Mouse (Mus musculus): ENCODE measurements around the gene Tfap2e. TPM values are rescaled to one million over a fixed set of nuclear protein-coding genes. Genes with fewer than 3 reads are reported as not detected.
A peak's percentile ranks its signal among the peaks of the same experiment; 100 is the strongest.

Gene Tfap2e
- total and polyA plus RNA-seq, 2 experiments from 2014 or later, result 0.15 TPM; not detected in 1

DNA sequence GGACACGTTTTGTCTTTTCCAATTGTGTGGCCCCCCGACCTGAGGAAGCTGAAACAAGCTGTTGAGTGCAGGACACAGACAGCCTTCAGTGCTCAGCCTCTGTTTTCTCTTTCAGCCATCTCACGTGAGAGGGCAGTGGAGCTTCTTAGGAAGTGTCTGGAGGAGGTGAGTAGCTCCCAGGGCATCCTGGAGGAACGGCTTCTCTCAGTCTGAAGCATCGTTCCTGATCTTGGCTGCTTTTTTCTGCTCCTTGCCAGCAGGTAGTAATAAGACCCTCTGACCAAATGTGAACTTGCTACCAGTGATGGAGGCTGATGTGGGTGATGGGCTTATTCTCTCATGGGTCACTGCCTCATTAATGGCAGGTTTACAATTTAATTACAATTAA lies 28.6 kb downstream of the Tfap2e start:
- H3K36me3 ChIP-seq (ENCODE audit: insufficient read depth, low read length), result peaks cover 54% of the 10 kb centered on the region

DNA sequence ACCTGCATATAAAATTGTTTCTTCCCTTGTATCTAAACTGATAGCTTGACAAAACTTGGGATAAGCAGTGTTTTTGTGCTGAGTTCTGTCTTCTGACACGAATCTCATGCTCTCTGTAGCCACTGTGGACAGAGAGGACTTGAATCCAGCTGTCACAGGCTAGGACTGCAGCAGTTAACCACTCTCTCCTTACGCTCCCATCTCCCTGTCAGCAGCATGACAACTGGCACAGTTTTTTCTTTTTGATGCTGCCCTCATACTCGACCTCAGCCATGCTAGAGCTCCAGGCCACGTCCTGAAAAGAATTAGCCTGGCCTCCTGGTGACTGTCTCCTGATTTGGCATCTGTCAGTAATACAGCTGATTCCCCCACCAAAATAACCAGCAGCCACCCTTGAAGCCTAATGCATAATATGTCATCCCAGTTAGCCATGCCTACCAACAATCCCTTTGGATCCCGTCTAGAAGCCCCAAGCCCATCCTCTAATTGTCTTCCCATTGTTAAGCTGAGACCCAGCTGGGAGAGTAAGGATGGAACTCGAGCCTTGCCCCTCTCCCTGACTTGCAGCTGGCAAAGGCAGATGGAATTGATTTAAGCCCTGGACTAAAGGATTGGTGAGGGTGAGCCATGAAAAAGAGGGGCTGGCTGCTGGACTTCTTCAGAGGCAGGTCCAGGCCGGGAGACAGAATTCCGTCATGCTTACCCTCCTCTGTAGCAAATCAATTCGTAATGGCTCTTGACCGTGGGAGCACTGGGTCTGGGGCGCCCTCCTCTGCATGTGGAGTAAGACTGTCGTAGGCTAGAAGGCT lies 29.2 kb downstream of the Tfap2e start:
- ATAC-seq (0 out of 2 replicates have a peak, but pooled peaks have one; percentile 66), DNase-seq (ENCODE audit: low spot score) (peak; percentile 62)
- Histone ChIP-seq H3K36me3 (ENCODE audit: insufficient read depth, low read length) (peaks cover 55% of the 10 kb centered on the region), H3K4me2 (ENCODE audit: low read depth, low read length) (no peak overlapping the region), H3K9ac (replicated peaks; ENCODE audit: low read length) (no peak overlapping the region), H3K4me3 (ENCODE audit: low read length) (no peak overlapping the region), H3K27me3 (ENCODE audit: insufficient read depth, low read length) (no peaks in the 10 kb centered on the region), H3K9me3 (ENCODE audit: low read length) (no peaks in the 10 kb centered on the region), H3K4me1 (ENCODE audit: insufficient read depth, low read length) (no peaks in the 10 kb centered on the region), H3K27ac (no peak overlapping the region)
- TF ChIP-seq CTCF (IDR thresholded peaks at IDR 0.05; ENCODE audit: low read depth), result peak; percentile 28; the same call in 1 of the 2 replicates
- 25% methylated on average over 12 of the region's 12 CpGs for WGBS

More for the DNA sequence above, 28.6 kb downstream of the Tfap2e start:
- no peak for ATAC-seq
- no peak for DNase-seq (ENCODE audit: low spot score)
- no peak for TF ChIP-seq CTCF (IDR thresholded peaks at IDR 0.05; ENCODE audit: low read depth)
- no peaks in the 10 kb centered on the region for H3K9me3 ChIP-seq (ENCODE audit: low read length)
- H3K9ac ChIP-seq (replicated peaks; ENCODE audit: low read length), result no peak overlapping the region
- no peak overlapping the region for H3K4me2 ChIP-seq (ENCODE audit: low read depth, low read length)
- no peak overlapping the region for H3K27ac ChIP-seq
- H3K4me3 ChIP-seq (ENCODE audit: low read length), result no peak overlapping the region
- H3K4me1 ChIP-seq (ENCODE audit: insufficient read depth, low read length), result no peaks in the 10 kb centered on the region
- no peaks in the 10 kb centered on the region for H3K27me3 ChIP-seq (ENCODE audit: insufficient read depth, low read length)
- 24% methylated on average over 5 of the region's 5 CpGs for WGBS

DNA sequence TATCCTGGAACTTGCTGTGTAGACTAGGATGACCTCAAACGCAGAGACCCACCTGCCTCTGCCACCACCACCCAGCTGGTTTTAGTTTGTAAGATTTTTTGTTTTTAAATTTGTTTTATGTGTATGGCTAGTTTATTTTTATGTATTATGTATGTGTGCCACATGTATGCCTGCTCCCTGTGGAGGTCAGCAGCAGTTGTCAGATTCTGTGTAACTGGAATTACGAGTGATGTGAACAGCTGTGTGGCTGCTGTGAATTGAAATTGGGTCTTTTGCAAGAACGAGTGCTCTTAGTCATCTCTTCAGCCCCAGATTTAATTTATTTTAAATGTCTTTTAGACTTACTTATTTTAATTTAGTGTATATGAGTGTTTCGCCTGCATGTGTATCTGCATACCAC lies 39.1 kb downstream of the Tfap2e start:
- no peak overlapping the region for H3K27ac ChIP-seq
- no peak overlapping the region for H3K9ac ChIP-seq (replicated peaks; ENCODE audit: low read length)
- no peak for DNase-seq (ENCODE audit: low spot score)
- 90% methylated on average over 4 of the region's 4 CpGs for WGBS
- no peak overlapping the region for H3K4me2 ChIP-seq (ENCODE audit: low read depth, low read length)
- H3K36me3 ChIP-seq (ENCODE audit: insufficient read depth, low read length), result peaks cover 10% of the 10 kb centered on the region; the same call in 1 of the 2 replicates
- no peaks in the 10 kb centered on the region for H3K4me1 ChIP-seq (ENCODE audit: insufficient read depth, low read length)
- ATAC-seq, result no peak
- no peak for TF ChIP-seq CTCF (IDR thresholded peaks at IDR 0.05; ENCODE audit: low read depth)
- no peaks in the 10 kb centered on the region for H3K9me3 ChIP-seq (ENCODE audit: low read length)
- no peaks in the 10 kb centered on the region for H3K27me3 ChIP-seq (ENCODE audit: insufficient read depth, low read length)
- H3K4me3 ChIP-seq (ENCODE audit: low read length), result no peak overlapping the region

DNA sequence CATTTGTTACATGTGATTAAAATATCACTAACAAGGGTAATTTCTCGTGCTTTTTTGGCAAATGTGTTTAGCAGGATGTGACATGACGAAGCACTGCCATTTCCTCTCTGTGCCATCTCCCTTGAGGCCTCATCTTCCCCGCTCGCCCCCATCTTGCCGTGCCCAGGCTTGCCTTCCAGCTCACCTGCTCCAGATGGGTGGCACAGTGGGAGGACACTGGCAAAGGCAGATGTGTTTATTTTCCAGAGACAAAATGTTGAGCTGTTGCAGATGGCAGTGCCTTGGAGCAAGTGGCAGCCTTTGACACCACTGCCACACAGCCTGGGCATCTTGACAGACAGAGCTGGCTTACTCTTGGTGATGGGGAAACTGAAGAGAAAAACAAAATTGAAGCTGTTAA lies 43.0 kb downstream of the Tfap2e start:
- WGBS, result 76% methylated on average over 5 of the region's 5 CpGs
- no peak for ATAC-seq

DNA sequence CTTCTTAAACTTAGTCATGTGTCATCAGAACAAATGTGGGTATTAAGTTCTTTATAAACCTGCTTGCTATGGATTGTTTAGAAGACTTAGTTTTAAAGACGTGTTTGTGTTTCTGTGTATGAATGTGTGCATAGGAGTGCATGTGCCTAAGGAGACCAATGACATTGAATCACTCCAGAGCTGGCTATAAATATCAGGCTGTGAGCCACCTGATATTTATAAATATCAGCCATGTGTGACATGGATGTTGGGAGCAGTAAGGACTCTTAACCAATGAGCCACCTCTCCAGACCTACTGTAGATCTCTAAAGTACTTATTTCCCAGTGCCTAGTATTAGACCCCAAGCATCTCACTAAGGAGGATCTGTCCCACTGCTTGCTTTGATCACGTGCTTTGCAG lies 46.6 kb downstream of the Tfap2e start:
- Histone ChIP-seq H3K4me2 (ENCODE audit: low read depth, low read length) (no peak overlapping the region), H3K9me3 (ENCODE audit: low read length) (no peaks in the 10 kb centered on the region), H3K4me1 (ENCODE audit: insufficient read depth, low read length) (no peaks in the 10 kb centered on the region), H3K36me3 (ENCODE audit: insufficient read depth, low read length) (peaks cover 32% of the 10 kb centered on the region), H3K9ac (replicated peaks; ENCODE audit: low read length) (no peak overlapping the region), H3K4me3 (ENCODE audit: low read length) (no peak overlapping the region), H3K27ac (no peak overlapping the region), H3K27me3 (ENCODE audit: insufficient read depth, low read length) (no peaks in the 10 kb centered on the region)
- no peak for TF ChIP-seq CTCF (IDR thresholded peaks at IDR 0.05; ENCODE audit: low read depth)
- WGBS, result 98% methylated on average over 2 of the region's 2 CpGs
- ATAC-seq, result no peak
- no peak for DNase-seq (ENCODE audit: low spot score)

More for the DNA sequence above, 43.0 kb downstream of the Tfap2e start:
- H3K4me2 ChIP-seq (ENCODE audit: low read depth, low read length), result no peak overlapping the region
- no peaks in the 10 kb centered on the region for H3K27me3 ChIP-seq (ENCODE audit: insufficient read depth, low read length)
- no peaks in the 10 kb centered on the region for H3K9me3 ChIP-seq (ENCODE audit: low read length)
- no peak overlapping the region for H3K27ac ChIP-seq
- DNase-seq (ENCODE audit: low spot score), result no peak
- H3K4me1 ChIP-seq (ENCODE audit: insufficient read depth, low read length), result no peaks in the 10 kb centered on the region
- no peak overlapping the region for H3K4me3 ChIP-seq (ENCODE audit: low read length)
- no peak overlapping the region for H3K9ac ChIP-seq (replicated peaks; ENCODE audit: low read length)
- H3K36me3 ChIP-seq (ENCODE audit: insufficient read depth, low read length), result peaks cover 8% of the 10 kb centered on the region; the same call in 1 of the 2 replicates
- TF ChIP-seq CTCF (IDR thresholded peaks at IDR 0.05; ENCODE audit: low read depth), result no peak

DNA sequence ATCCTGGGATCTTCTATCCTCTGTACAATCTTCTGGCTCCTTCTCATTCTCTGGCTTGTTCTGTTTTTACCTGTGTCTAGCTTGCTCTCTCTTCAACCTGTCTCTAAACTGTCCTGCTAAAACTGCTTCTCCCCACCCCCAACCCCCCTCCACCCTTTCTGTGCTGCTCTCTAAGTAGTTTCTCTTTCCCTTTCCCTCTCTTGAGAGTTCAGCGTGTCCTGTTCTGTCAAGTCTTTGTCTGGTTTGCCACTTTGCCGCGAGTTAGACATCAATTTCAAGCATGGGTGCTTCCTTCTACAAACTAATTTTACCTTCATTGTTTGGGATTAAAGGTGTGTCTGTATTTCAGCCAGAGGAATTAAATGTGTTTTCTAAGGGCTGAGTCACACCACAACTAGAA lies 53.0 kb downstream of the Tfap2e start:
- H3K4me2 ChIP-seq (ENCODE audit: low read depth, low read length), result no peak overlapping the region
- no peaks in the 10 kb centered on the region for H3K27me3 ChIP-seq (ENCODE audit: insufficient read depth, low read length)
- H3K4me3 ChIP-seq (ENCODE audit: low read length), result no peak overlapping the region
- TF ChIP-seq CTCF (IDR thresholded peaks at IDR 0.05; ENCODE audit: low read depth), result no peak
- peaks cover 2% of the 10 kb centered on the region; the same call in 1 of the 2 replicates for H3K4me1 ChIP-seq (ENCODE audit: insufficient read depth, low read length)
- ATAC-seq (no peak), DNase-seq (ENCODE audit: low spot score) (no peak)
- no peaks in the 10 kb centered on the region for H3K9me3 ChIP-seq (ENCODE audit: low read length)
- WGBS, result 51% methylated on average over 3 of the region's 3 CpGs
- H3K36me3 ChIP-seq (ENCODE audit: insufficient read depth, low read length), result peaks cover 32% of the 10 kb centered on the region
- no peak overlapping the region for H3K27ac ChIP-seq
- H3K9ac ChIP-seq (replicated peaks; ENCODE audit: low read length), result no peak overlapping the region

DNA sequence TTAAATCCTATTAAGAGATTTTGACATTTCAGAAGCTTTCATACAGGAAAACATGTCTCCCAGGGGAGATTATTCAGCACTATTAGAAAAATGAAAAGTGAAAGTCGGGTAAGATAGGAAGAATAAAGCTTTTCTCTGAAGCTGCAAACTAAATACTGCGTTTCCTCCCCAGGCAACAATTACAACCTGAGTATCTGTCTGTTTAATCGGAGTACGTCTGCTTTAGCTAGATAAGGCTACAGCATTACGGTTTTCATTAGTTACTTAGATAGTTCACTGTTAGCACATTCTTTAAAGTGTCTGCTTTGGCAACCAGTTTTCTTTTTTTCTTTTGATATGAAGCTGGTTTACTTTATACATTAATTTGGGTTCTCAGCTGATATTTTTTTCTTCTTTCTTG lies 53.7 kb downstream of the Tfap2e start:
- Histone ChIP-seq H3K4me2 (ENCODE audit: low read depth, low read length) (no peak overlapping the region), H3K9ac (replicated peaks; ENCODE audit: low read length) (no peak overlapping the region), H3K4me3 (ENCODE audit: low read length) (no peak overlapping the region), H3K27ac (no peak overlapping the region), H3K4me1 (ENCODE audit: insufficient read depth, low read length) (peaks cover 2% of the 10 kb centered on the region; the same call in 1 of the 2 replicates), H3K9me3 (ENCODE audit: low read length) (no peaks in the 10 kb centered on the region), H3K27me3 (ENCODE audit: insufficient read depth, low read length) (no peaks in the 10 kb centered on the region), H3K36me3 (ENCODE audit: insufficient read depth, low read length) (peaks cover 27% of the 10 kb centered on the region)
- WGBS, result 85% methylated on average over 5 of the region's 5 CpGs
- TF ChIP-seq CTCF (IDR thresholded peaks at IDR 0.05; ENCODE audit: low read depth), result no peak
- ATAC-seq (no peak), DNase-seq (ENCODE audit: low spot score) (no peak)
